Mouse (Mus musculus) adipocyte (in vitro differentiated cells): ENCODE data around the gene Wbp11.
A peak's percentile ranks its signal among the peaks of the same experiment; 100 is the strongest.

Experiments
- DNase-seq: peaks from one replicate; pipeline ENCODE4 v3.0.0-alpha.2; 2016; ENCODE audit warnings: low spot score

Wbp11 gene

DNA sequence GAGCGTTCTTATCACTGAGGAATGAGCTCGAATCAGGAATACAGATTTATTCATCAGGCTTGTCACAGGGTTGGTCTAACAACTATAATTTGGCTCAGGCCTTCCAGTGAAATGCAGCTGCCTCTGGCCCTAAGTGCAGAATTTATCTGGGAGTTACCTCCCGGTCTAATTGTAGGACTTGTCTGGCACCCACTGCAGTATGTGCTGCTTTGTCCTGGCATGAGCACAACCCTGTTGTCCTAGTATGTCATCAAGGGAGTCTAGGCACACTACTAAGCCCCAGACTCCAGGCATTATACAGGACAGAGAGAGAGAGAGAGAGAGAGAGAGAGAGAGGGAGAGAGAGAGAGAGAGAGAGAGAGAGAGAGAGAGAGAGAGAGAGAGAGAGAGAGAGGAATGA lies 9.3 kb upstream of the Wbp11 start:
- DNase-seq: no peak

DNA sequence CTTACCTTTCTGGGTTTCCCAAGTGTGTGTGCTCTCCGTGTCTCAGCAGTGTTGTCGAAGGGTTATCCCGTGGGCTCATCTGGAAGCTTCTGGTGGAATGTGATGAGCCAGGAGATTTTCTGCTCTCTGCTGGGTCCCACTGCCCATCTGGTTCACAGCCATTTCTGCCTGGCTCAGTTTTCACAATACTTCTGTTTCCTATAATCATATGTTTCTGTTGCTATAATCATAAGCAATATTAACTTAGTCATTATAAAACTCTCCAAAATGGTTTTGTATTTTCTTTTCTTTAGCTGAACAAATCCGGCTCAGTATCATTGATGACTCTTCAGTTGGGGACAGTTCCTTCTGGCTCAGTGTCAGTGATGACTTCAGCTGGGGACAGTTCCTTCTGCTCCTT lies 7.3 kb upstream of the Wbp11 start, which contains the start of gene Smco3:
Smco3 (minus strand) TSS at position 101 of the 400 bp plus-strand sequence.
- no peak for DNase-seq

DNA sequence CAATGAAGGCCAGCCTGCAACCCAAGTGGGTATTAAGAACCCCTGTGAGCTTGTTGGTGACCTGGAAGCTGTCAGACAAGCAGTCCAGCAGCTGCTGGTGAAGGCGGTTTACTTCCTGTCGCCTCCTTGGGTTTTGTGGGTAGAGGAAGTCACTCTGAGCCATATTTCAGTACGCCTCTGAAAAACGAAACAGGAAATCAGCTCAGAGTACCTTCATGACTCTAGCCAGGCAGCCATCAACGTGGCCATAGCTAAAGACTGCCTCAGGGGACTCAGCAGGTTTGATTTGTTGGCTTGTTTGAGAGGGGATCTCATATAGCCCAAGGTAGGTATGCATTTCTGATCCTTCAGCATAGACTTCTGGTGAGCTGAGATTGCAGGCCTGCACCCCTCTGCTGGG lies 3.7 kb upstream of the Wbp11 start:
- DNase-seq: no peak

DNA sequence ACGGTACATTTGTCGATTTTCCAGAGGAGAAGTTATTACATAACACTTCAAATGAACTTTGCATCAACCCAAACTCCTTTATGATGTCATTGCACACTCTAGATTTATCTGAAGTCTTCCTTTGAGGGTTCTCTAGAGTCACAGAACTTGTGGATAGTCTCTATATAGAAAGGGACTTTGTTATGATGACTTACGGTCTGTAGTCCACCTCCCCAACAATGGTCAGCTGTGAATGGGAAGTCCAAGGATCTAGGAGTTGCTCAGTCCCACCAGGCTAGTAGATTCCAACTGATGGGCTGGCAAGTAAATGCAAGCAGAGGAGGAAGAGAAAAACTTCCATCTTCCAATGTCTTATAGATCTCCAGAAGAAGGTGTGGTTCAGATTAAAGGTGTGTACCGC lies 648 bp upstream of the Wbp11 start:
- DNase-seq: no peak

DNA sequence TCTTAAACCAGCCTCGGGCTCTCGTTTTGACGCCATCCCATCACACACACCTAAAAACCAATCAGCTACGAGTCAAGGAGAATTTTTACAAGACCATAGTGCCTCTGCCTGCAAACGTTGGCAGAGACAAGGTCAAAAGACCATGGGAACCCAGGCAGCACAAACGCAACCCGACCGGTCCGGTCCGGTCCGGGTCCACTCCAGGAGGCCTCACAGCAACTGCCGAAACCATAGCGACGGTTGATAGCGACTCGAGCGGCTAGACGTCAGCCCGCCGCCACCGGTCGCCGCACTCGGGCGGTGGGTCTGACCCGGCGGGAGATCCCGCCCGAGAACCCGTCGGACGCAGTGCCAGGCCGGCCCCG lies 535 bp downstream of the Wbp11 start, which contains the start of gene BC049715:
BC049715 (plus strand) TSS at position 111 of the 365 bp plus-strand sequence.
- peak; percentile 68 for DNase-seq

DNA sequence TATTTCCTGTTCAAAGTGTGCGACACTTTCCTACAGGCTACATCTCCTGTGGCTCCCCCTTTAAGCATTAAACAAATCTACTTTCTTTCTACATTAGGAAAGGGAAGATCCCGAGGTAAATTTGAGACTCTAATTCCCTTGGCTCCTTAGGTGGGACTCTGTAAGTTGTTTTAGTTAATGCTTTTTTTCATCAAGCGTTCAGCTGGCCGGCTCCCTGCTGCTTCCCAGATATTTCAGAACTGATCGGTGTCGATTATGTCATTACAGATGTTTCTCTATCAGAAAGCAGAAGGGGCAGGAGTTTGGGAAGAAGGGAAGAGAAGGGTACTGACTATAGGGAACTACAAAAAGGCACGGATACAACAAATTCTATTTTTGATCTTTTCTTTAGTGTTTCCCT lies 917 bp downstream of the Wbp11 start:
- DNase-seq: peak; percentile 33

DNA sequence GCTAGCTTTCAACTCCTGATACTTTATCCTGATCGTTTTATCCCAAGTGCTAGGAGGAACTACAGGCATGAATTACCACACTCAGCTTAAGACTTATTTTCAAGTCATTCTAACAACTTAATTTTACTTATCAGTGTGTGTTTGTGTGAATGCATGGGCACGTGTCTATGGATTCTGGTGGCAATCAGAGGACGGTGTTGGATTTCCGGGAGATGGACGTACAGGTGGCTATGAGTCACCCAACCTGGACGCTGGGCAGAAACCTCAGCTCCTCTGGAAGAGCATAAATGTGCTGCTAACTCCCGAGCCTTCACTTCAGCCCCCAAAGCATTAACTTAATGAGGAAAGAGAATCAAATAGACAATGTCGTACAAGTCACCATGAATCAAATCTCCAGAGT lies 3.0 kb downstream of the Wbp11 start:
- DNase-seq: no peak

DNA sequence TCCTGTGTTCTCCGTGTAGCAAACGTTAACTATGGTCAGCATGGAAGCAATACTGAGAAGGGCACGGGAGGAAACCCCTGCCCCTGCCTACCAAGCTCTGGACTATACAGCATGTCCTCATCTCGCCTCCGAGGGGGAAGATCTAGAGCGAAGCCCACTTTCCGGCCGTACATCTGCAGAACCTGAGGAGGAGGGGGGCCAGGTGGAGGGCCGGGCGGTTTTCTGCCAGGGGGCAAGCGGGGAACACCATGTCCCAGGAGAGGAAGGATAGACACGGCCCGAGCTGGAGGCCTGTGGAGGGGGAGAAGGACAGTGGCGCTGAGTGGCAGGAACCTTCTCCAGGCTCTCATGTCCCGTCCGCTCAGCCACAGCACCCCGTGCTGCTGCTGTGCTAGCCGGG lies 6.9 kb downstream of the Wbp11 start:
- DNase-seq: no peak

DNA sequence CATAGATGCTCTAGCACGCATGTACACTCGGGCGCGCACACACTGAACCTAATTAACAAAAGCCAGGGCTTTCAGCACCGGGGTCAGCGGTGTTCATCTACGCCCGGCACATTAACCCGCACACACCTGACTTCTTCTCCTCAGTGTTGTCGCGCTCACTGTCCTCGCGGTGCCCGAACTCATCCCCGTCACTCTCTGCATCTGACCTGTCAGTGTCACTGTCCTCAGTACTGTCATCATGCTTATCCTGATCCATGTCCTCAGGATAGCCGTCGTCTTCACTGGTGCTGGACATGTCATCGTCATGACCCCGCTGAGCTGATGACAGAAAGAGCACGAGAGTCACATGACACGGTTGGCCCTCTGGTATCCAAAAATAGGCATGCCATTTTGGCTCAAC lies 7.7 kb downstream of the Wbp11 start:
- no peak for DNase-seq

DNA sequence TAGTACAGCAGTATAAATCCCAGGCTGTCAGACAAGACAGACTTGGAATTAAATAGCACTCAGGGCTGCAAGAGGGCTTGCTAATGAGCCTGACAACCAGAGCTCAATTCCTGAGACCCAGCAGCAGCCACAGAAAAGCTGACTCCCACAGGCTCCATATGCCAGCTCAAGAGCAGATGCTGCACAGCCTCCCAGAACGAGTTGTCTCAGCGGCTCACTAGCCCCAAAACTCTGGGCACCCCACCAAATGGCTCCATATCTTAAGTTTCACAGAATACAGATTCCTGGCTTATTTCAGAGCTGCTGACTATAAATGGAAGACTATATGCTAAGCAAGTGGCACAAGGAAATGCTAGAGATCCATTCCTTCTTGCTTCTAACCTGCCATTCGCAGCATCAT lies 10.5 kb downstream of the Wbp11 start:
- no peak for DNase-seq

DNA sequence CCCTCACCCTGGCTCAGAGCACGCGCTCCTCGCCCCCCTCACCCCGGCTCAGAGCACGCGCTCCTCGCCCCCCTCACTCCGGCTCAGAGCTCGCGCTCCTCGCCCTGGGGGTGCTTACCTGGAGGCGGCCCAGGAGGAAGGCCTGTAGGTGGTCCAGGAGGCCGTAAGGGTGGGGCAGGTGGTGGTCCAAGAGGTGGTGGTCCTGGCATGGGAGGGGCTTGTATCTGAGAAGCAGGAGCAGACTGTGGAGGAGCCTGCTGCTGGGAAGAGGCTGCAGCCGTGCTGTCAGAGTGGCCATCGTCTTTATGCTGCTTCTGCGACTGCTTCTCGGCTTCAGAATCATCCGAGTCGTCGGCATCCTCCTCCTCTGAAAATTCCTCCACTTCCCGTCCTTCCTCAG lies 11.2 kb downstream of the Wbp11 start:
- no peak for DNase-seq

DNA sequence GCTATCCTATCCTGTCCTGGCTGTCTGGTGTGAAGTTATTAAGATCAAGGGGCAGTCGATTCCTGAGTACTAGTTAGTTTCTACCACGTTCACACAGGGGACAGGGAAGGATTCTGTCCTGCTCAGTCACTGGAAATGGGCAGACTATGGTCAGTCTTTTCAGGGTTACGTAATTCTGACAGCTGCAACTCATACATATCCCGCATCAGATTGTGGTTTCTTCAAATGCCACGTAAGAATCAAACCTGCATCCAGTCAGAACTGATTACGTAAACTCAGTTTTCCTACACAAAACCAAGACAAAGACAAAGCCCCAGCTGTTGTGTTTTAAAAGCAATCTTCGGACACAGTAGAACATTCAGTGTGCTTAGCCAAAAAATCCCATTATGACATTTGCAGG lies 12.7 kb downstream of the Wbp11 start:
- no peak for DNase-seq

DNA sequence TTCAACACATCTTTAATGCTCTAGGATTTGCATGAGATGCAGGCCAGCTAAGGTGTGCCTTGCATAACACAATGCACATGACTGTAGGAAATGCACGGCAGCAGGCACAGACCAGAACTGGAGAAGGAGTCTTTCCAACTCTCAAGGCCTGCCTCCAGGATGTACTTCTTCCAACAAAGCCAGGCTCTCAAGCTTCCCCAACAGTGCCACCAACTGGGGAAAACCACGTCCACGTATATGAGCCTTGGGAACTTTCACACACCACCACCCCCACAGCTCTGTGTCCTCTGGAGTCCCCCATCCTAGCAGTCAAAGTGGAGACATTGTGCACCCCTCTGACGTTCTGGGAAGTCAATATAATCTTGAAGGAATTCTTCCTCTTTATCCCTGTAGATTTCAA lies 14.9 kb downstream of the Wbp11 start:
- DNase-seq: peak; percentile 72

DNA sequence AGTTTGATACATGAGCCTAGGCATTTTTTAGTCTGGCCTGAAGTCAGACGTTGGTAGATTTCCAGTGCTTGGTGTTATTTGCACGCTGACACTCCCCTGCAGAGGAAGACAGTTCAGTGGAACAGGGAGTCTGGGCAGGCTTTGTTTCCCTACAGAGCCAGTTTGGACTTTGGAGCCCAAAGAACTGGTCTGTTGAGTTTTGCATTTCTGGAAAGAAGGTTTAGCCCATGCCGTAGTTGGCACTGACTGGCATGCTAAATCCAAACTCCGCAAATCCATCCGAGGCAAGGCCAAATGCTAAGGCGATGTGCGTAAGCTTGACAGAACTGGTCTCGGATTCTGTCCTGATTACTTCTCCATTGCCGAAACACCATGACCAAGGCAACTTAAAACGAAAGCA lies 16.8 kb downstream of the Wbp11 start:
- peak; percentile 26 for DNase-seq

DNA sequence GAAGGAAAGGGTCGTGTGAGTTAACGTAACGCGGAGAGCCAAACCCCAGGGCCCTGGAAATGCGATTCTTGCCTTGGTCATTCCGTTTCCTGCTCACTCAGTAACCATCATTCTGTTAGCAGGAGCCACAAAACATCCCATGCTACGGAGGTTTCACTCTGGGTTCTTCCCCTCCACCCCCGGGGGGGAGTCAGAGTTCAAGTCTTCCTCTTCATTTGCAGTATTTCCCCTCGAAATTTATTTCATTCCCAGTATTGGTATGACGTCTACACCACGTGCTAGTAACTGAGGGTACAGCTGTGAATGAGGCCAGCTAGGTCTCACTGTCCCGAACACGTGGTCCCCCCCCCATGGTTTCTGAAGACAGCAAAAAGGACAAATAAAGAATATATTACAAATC lies 18.4 kb downstream of the Wbp11 start:
- no peak for DNase-seq

DNA sequence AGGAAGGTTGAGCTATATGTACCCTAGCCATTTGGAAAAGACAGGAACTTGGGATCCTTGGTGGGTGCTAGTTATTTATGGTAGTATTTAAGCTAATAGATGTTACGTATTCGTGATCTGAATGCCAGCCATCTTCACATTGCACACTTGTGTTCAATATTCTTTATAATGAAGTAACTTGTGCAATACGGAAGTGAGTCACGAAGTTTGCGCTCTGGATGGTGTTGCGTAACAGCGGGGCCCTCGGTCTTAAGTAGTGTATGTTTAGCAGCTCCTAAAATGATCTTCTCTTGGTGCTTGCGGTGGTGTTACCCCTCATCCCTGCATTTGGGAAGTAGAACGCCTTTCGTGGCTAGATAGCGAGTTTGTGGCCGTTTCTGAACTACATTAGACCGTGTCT lies 19.0 kb downstream of the Wbp11 start:
- DNase-seq: peak; percentile 89

DNA sequence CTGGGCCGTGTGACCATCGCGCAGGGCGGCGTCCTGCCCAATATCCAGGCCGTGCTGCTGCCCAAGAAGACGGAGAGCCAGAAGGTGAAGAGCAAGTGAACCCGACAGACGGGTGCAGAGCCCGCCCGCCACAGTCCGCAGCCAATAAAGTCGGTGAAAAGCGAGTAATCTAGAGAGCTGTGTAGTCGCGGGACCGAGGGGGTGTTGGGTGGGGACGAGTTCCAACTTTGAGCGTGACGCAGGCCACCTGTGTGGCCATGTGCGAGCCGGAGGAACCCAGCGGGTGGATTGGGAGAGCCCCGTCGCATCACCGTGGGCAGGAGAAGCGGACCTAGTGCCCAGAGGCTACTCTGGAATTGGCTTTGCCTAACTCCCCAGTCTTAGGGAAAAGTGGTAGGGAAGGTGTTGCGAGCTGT lies 19.4 kb downstream of the Wbp11 start:
- peak; percentile 60 for DNase-seq

DNA sequence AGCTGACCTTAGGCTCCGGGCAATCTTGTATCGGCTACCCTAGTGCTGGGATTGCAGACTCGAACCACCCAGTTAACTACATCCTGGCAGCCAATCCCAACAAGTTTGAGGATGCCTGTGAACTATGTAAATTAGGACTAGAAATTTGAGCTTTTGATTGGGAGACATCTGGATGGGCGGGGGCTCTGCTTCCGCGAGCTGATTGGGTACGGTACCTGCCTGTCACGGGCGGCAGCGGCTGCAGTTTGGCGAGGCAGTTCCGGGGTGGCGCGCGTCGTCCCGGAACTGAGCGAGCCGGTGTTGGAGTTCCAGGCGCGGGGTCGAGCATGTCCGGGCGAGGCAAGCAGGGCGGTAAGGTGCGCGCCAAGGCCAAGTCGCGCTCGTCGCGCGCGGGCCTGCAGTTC lies 20.0 kb downstream of the Wbp11 start, which contains the start of gene H2afj:
H2afj (plus strand) TSS at position 231 of the 404 bp plus-strand sequence.
- DNase-seq: peak; percentile 98

DNA sequence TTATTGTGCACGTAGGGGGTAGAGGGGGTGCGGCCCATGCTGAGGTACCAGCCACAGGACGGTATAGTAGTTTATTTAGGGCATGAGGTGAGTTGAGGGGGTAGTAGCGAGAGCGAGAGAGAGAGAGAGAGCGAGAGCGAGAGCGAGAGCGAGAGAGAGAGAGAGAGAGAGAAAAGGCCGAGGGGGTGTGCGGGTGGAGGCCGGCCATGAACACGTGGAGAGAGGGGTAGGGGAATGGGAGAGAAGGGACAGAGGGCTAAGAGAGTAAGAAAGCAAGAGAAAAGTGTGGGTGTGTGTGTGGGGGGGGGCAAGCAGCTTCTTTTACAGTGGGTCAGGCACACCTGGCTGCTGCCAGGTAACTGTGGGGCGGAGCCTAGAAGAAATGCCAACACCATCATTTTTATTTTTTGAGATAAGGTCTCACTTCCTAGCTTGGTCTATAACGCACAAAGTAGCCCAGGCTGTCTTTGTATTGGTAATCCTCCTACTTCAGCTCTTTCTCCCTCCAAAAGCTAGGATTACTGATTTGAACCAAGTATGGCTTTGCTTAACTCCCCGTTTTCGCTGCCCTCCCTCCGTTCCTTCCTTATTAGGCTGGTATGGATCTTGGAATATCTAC lies 20.5 kb downstream of the Wbp11 start:
- DNase-seq: no peak

DNA sequence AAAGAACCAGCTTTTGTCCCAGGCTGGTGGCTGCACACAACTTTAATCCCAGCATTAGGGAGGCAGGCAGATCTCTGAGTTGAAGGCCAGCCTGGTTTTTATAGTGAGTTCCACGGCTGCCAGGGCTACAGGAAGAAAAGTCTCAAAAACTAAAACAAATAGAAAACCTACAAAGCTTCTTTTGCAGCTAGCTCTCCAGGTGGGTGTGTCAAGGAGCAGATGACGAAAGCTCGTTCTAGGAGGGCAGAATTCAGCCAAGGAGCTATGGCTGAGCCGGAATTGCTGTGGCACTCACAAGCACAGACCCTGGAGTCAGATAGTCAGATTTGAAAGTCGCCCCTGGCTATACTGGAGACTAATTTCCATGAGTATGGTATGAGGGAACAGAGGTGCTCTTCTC lies 21.2 kb downstream of the Wbp11 start:
- no peak for DNase-seq

DNA sequence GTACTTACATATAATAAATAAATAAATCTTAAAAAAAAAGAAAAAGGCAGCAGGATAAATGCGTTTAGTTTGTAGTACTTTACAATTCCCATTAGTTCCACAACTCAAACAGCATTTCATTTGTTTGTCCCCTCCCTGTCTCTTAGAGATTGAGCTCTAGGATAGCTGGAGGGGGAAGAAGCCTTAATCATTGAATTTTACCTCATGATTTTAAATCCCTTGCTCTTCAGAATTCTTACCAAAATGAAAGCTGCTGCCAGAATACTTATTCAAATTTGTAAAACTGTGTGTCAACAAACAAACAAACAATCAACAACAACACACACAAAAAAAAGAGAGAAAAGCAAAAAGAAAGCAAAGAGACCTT lies 22.6 kb downstream of the Wbp11 start:
- no peak for DNase-seq

DNA sequence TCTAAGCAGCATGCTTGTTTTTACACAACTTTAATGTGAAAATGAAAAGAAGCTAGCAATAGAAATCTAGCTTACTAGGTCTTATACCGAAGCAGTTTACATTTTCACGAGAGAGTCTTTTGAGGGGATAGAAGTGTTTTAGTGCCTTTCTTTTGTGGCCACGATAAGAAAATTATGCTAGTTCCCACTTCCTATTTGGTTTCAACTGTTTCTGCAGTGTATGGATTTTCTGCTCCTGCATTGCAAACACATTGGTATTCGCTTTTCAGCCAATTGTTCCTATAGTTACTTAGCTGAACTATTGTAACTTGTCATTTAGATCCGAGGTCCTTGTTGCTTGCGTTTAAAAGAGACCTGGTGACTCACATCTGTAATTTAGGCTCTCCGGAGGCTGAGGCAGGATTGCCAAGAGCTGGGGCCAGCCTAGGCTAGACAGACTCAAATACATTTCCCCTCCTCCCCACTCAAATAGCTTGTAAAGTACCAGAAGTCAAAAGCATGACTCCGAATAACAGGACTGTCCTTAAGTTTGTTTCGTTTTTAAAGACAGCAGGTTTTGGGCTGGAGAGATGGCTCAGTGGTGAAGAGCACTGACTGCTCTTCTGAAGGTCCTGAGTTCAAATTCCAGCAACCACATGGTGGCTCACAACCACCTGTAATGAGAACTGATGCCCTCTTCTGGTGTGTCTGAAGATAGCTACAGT lies 23.2 kb downstream of the Wbp11 start:
- peak; percentile 78 for DNase-seq

DNA sequence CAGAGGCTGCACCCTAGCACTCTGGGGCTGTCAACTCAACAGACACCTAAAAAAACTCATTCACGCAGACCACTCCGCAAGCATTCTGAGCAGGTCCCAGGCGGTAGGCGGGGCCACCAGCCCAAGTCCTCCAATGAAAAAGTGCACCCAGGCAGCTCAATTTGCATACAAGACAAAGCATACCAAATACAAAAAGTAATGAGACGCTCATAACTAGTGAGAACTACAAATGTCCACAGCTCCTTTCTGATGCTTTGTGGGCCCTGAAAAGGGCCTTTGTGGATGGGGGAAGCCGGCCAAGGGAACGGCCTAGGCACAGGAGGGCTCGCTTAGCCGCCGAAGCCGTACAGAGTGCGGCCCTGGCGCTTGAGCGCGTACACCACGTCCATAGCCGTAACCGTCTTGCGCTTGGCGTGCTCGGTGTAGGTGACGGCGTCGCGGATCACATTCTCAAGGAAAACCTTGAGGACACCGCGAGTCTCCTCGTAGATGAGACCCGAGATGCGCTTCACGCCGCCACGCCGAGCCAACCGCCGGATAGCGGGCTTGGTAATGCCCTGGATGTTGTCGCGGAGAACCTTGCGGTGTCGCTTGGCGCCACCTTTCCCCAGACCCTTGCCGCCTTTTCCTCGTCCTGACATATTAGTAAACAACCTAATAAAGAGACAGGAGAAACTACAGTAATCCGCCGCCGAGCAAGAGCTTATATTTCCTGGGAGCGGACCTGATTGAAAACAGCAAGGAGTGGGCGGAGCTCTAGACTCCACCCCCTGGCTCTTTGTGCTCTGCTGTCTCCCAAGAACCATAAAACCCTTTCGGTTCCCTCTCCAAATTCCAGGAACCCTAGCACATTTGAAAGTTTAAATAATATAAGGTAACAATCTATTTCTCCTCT lies 24.0 kb downstream of the Wbp11 start, which contains the start of gene Hist4h4:
Hist4h4 (minus strand) TSS at position 677 of the 895 bp plus-strand sequence.
- DNase-seq: peak; percentile 100
